Mouse (Mus musculus) liver, embryonic 14.5 days (tissue): ENCODE measurements around the gene Naaladl2. TPM values are rescaled to one million over a fixed set of nuclear protein-coding genes. Genes with fewer than 3 reads are reported as not detected.

ENCODE experiments used
- ATAC-seq: fragments of 200-750 bp; cut with Nextera tagmentation; 2 replicates; pipeline ENCODE4 v1.8.0; 2017; ENCODE audit warnings: moderate number of reproducible peaks, mild to moderate bottlenecking, moderate library complexity; ENCODE audit not compliant: insufficient read depth
- DNase-seq, 3 experiments: peaks; one replicate each; pipeline ENCODE4 v3.0.0-alpha.2; 2012 to 2013; ENCODE audit warnings: low read depth in 3 of 3, low spot score in 3 of 3
- H3K27ac ChIP-seq: fragments of 300-500 bp; sonication (generic); 2 replicates; pipeline ENCODE4 v1.5.1; 2014; ENCODE audit warnings: moderate library complexity, mild to moderate bottlenecking, control low read depth, inconsistent platforms
- H3K27me3 ChIP-seq: fragments of 300-500 bp; sonication (generic); 2 replicates; pipeline ENCODE4 v1.6.1; 2014; ENCODE audit warnings: mild to moderate bottlenecking, low read length, moderate library complexity; ENCODE audit not compliant: control insufficient read depth, insufficient read depth
- H3K36me3 ChIP-seq: fragments of 300-500 bp; sonication (generic); replicated peaks from 2 replicates; pipeline ENCODE4 v1.6.1; 2014; ENCODE audit warnings: low read depth; ENCODE audit not compliant: control insufficient read depth, insufficient read depth
- H3K4me1 ChIP-seq, 2 experiments: fragments of 200-500 bp in 1 of 2; fragments of 300-500 bp in 1 of 2; sonication (generic) in 1 of 2; replicated peaks; 2 replicates each; pipeline ENCODE4 v1.6.1; 2012 to 2014; ENCODE audit warnings: antibody characterized with exemption in 1 of 2, inconsistent platforms in 1 of 2, low read length in 1 of 2; ENCODE audit not compliant: control insufficient read depth in 2 of 2, insufficient read depth in 2 of 2
- H3K4me2 ChIP-seq: fragments of 300-500 bp; sonication (generic); 2 replicates; pipeline ENCODE4 v1.6.1; 2014; ENCODE audit warnings: low read depth, mild to moderate bottlenecking, control low read depth, moderate library complexity
- H3K4me3 ChIP-seq, 2 experiments: fragments of 200-500 bp in 1 of 2; fragments of 300-500 bp in 1 of 2; sonication (generic) in 1 of 2; 2 replicates each; pipeline ENCODE4 v1.5.1; 2012 to 2014; ENCODE audit warnings: low read depth in 2 of 2, low read length in 2 of 2, mild to moderate bottlenecking in 2 of 2, control low read depth in 1 of 2, inconsistent platforms in 1 of 2, moderate library complexity in 1 of 2; ENCODE audit not compliant: insufficient read depth in 1 of 2
- H3K9ac ChIP-seq: fragments of 300-500 bp; sonication (generic); replicated peaks from 2 replicates; pipeline ENCODE4 v1.6.1; 2014; ENCODE audit warnings: mild to moderate bottlenecking, control low read depth, moderate library complexity
- H3K9me3 ChIP-seq: fragments of 300-500 bp; sonication (generic); 2 replicates; pipeline ENCODE4 v1.6.1; 2016; ENCODE audit warnings: low read length, mixed read lengths; ENCODE audit not compliant: control insufficient read depth
- CTCF ChIP-seq: IDR thresholded peaks from 2 replicates; pipeline ENCODE4 v1.5.1; 2016; ENCODE audit warnings: antibody characterized with exemption, low read depth, control low read depth
- EP300 ChIP-seq: IDR thresholded peaks from 2 replicates; pipeline ENCODE4 v1.6.1; 2016; ENCODE audit warnings: antibody characterized with exemption, low read depth
- WGBS: fragments of 180-500 bp; shearing (Covaris S2); extraction: QIAGEN DNeasy Blood & Tissue Kit; methylation state at CpG from one replicate; pipeline ENCODE4 v1.1.7; 2014; ENCODE audit not compliant: insufficient replicate concordance; 5-methylcytosine and 5-hydroxymethylcytosine counted together
- polyA plus RNA-seq, 2 experiments: library from polyadenylated mRNA; depleted of rRNA in 1 of 2; stranded (reverse) in 1 of 2; unstranded in 1 of 2; fragments of >200 nt; fragmentation: Nextera tagmentation in 1 of 2; extraction: Ambion mirVana in 1 of 2; gene quantifications; 2 replicates each; pipeline versions ENCODE4 v1.2.1 to v1.2.3; 2012 to 2014

The Naaladl2 gene
- polyA plus RNA-seq, 2 experiments, result 0.05 to 0.07 TPM

DNA sequence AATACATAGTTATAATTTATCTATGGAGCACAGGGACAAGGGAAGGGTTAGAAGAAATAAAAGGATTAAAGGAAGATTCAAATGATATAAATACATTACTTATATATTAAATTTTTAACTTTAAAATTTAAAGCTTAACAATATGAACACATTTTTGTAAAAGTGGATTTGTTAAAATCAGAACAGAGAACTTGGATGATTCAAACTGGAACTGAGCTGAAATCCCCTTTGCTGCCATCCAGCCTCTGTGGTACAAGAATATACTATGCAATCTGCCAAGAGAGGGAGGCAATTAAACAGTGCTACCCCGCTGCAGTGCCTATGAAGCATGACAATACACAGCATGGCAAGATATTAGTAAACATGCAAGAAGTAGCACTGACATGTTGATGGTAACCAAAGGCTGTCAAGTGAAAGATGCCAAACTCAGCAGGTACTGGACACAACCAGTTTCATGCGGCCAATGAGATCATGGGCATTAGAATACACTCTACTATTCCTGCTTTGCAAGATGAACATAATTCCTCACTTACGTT is 238.6 kb downstream of the Naaladl2 start:
- DNase-seq, result no peak
- H3K36me3 ChIP-seq, result no peaks in the 10 kb centered on the region
- ATAC-seq, result no peak
- H3K4me2 ChIP-seq, result no peak overlapping the region
- H3K9me3 ChIP-seq, result no peaks in the 10 kb centered on the region
- no peaks in the 10 kb centered on the region for H3K27me3 ChIP-seq
- 60% methylated on average over 3 of the region's 3 CpGs for whole genome bisulfite sequencing
- H3K27ac ChIP-seq, result no peak overlapping the region
- H3K4me1 ChIP-seq, result no peaks in the 10 kb centered on the region
- no peak overlapping the region for H3K4me3 ChIP-seq
- TF ChIP-seq EP300, result no peak
- TF ChIP-seq CTCF, result no peak
- no peak overlapping the region for H3K9ac ChIP-seq

- Histone ChIP-seq H3K27me3 (no peaks in the 10 kb centered on the region), H3K4me3 (no peak overlapping the region), H3K27ac (no peak overlapping the region), H3K9ac (no peak overlapping the region), H3K9me3 (no peaks in the 10 kb centered on the region), H3K36me3 (no peaks in the 10 kb centered on the region), H3K4me1 (no peaks in the 10 kb centered on the region), H3K4me2 (no peak overlapping the region)
- ATAC-seq, result no peak
- no peak for DNase-seq
- no peak for TF ChIP-seq EP300
- no peak for TF ChIP-seq CTCF
- 44% methylated on average over 3 of the region's 3 CpGs for WGBS
Measured at GRCm38 (mm10) chr3:24888801-24889200, 255.3 kb downstream of the Naaladl2 start.

- no peaks in the 10 kb centered on the region for H3K4me1 ChIP-seq
- ATAC-seq (no peak), DNase-seq (no peak)
- H3K9ac ChIP-seq, result no peak overlapping the region
- no peak overlapping the region for H3K27ac ChIP-seq
- H3K36me3 ChIP-seq, result no peaks in the 10 kb centered on the region
- no peaks in the 10 kb centered on the region for H3K9me3 ChIP-seq
- H3K4me3 ChIP-seq, result no peak overlapping the region
- H3K4me2 ChIP-seq, result no peak overlapping the region
- TF ChIP-seq EP300, result no peak
- WGBS, result 54% methylated on average over 1 of the region's 1 CpGs
- H3K27me3 ChIP-seq, result no peaks in the 10 kb centered on the region
Measured at GRCm38 (mm10) chr3:24872254-24872653, 271.8 kb downstream of the Naaladl2 start.

- Histone ChIP-seq H3K36me3 (no peaks in the 10 kb centered on the region), H3K9me3 (no peaks in the 10 kb centered on the region), H3K27ac (no peak overlapping the region), H3K4me2 (no peak overlapping the region), H3K27me3 (no peaks in the 10 kb centered on the region), H3K4me3 (no peak overlapping the region), H3K9ac (no peak overlapping the region), H3K4me1 (no peaks in the 10 kb centered on the region)
- ATAC-seq, result no peak
- no peak for TF ChIP-seq EP300
- no peak for DNase-seq
- WGBS, result 31% methylated on average over 2 of the region's 2 CpGs
Measured at GRCm38 (mm10) chr3:24852936-24853335, 291.1 kb downstream of the Naaladl2 start.

DNA sequence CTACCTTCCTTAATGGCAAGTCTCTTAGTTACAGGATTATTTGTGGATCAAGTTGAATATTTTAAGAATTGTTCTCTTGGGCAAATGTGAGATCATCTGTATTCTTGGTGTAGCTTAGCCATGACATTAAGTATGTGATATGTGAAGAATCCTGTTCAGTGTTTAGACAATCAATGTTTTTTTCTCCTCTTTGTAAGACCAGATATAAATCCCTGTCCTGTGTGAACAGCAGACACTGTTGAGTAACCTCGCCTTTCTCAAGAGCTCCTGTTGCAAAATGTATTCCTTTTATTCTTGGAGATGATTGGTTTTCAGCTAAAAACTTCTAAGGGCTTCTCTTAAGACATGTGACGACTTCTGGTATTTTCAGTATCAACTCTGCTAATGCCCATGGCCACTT is 347.3 kb downstream of the Naaladl2 start:
- Histone ChIP-seq H3K4me1 (no peaks in the 10 kb centered on the region), H3K27me3 (no peaks in the 10 kb centered on the region), H3K4me2 (no peak overlapping the region), H3K9me3 (no peaks in the 10 kb centered on the region), H3K4me3 (no peak overlapping the region), H3K36me3 (no peaks in the 10 kb centered on the region), H3K27ac (no peak overlapping the region), H3K9ac (no peak overlapping the region)
- 45% methylated on average over 2 of the region's 2 CpGs for WGBS
- DNase-seq (no peak), ATAC-seq (no peak)
- TF ChIP-seq EP300, result no peak
